Mouse (Mus musculus) midbrain, embryonic 16.5 days (tissue): ENCODE measurements around the gene Cand2. TPM values are rescaled to one million over a fixed set of nuclear protein-coding genes. Genes with fewer than 3 reads are reported as not detected.

Experiments used
- ATAC-seq: fragments of 200-750 bp; cut with Nextera tagmentation; 2 replicates; pipeline ENCODE4 v1.8.0; 2017; ENCODE audit warnings: moderate TSS enrichment
- H3K27ac ChIP-seq: fragments of 300-500 bp; sonication (generic); 2 replicates; pipeline ENCODE4 v1.5.1; 2014; ENCODE audit warnings: mild to moderate bottlenecking, low read length, mixed read lengths
- H3K27me3 ChIP-seq: fragments of 300-500 bp; sonication (generic); 2 replicates; pipeline ENCODE4 v1.6.1; 2014; ENCODE audit warnings: low read depth, low read length, mixed read lengths; ENCODE audit not compliant: control insufficient read depth, insufficient read depth
- H3K36me3 ChIP-seq: fragments of 300-500 bp; sonication (generic); 2 replicates; pipeline ENCODE4 v1.6.1; 2014; ENCODE audit warnings: mild to moderate bottlenecking, low read length, moderate library complexity, mixed read lengths; ENCODE audit not compliant: control insufficient read depth, insufficient read depth
- H3K4me1 ChIP-seq: fragments of 300-500 bp; sonication (generic); 2 replicates; pipeline ENCODE4 v1.6.1; 2014; ENCODE audit warnings: mild to moderate bottlenecking, low read length, mixed read lengths; ENCODE audit not compliant: control insufficient read depth, insufficient read depth
- H3K4me2 ChIP-seq: fragments of 300-500 bp; sonication (generic); 2 replicates; pipeline ENCODE4 v1.6.1; 2014; ENCODE audit warnings: mild to moderate bottlenecking, low read length, mixed read lengths
- H3K4me3 ChIP-seq: fragments of 300-500 bp; sonication (generic); 2 replicates; pipeline ENCODE4 v1.5.1; 2014; ENCODE audit warnings: low read depth, mild to moderate bottlenecking, low read length, moderate library complexity, mixed read lengths
- H3K9ac ChIP-seq: fragments of 300-500 bp; sonication (generic); 2 replicates; pipeline ENCODE4 v1.6.1; 2014; ENCODE audit warnings: low read depth, low read length, mixed read lengths
- H3K9me3 ChIP-seq: fragments of 300-500 bp; sonication (generic); replicated peaks from 2 replicates; pipeline ENCODE4 v1.6.1; 2014; ENCODE audit warnings: mild to moderate bottlenecking, low read length, mixed read lengths; ENCODE audit not compliant: control insufficient read depth, poor library complexity, severe bottlenecking
- WGBS: fragments of 180-500 bp; shearing (Covaris S2); extraction: QIAGEN DNeasy Blood & Tissue Kit; methylation state at CpG from one replicate; pipeline ENCODE4 v1.1.7; 2014; 5-methylcytosine and 5-hydroxymethylcytosine counted together
- polyA plus RNA-seq: library from polyadenylated mRNA; unstranded; fragments of >200 nt; fragmentation: Nextera tagmentation; extraction: Ambion mirVana; gene quantifications from 2 replicates; pipeline ENCODE4 v1.2.1, GENCODE M21; 2015

Gene Cand2
- polyA plus RNA-seq: 9.8 and 10.3 TPM in 2 replicates

- Histone ChIP-seq H3K4me2 (peak within 1 kb of the TSS; percentile 60), H3K27ac (peak within 1 kb of the TSS; percentile 57), H3K9me3 (no peaks in the 10 kb centered on the region), H3K27me3 (no peaks in the 10 kb centered on the region), H3K36me3 (no peaks in the 10 kb centered on the region), H3K9ac (peak within 1 kb of the TSS; percentile 82), H3K4me3 (peak within 1 kb of the TSS; percentile 62), H3K4me1 (peaks cover 23% of the 10 kb centered on the region)
- WGBS: 2% methylated on average over 15 of the region's 28 CpGs
- peak; percentile 85 for ATAC-seq
Observed at GRCm38 (mm10) chr6:115774501-115774921, at the start of gene Cand2. Cand2 (plus strand) TSS chr6:115774538.

GRCm38 (mm10) chr6:115727108-115727507 lies 47.2 kb upstream of the Cand2 start:
- WGBS: 91% methylated on average over 1 of the region's 1 CpGs
- no peaks in the 10 kb centered on the region for H3K4me1 ChIP-seq
- H3K27ac ChIP-seq: no peak overlapping the region
- H3K9me3 ChIP-seq: no peaks in the 10 kb centered on the region
- H3K4me2 ChIP-seq: no peak overlapping the region
- ATAC-seq: no peak
- H3K9ac ChIP-seq: no peak overlapping the region
- no peak overlapping the region for H3K4me3 ChIP-seq
- no peaks in the 10 kb centered on the region for H3K27me3 ChIP-seq
- no peaks in the 10 kb centered on the region for H3K36me3 ChIP-seq

DNA sequence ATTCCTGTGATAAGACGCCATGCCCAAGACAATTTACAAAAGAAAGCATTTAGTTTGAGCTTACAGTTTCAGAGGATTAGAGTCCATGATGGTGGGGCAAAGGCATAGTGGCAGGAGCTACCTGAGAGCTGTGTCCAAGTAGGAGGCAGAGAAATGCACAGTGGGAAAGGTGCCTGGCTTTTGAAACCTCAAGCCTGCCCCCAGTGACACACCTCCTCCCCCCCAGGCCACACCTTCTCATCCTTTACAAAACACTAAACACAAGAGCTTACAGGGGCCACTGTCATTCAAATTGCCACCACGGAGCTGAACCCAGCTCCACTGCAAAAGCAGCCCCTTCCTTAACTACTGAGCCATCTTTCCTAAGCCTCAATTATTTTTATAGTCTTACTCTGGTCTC lies 46.8 kb upstream of the Cand2 start:
- no peak overlapping the region for H3K4me3 ChIP-seq
- no peaks in the 10 kb centered on the region for H3K9me3 ChIP-seq
- WGBS: 52% methylated on average over 2 of the region's 2 CpGs
- H3K27ac ChIP-seq: no peak overlapping the region
- no peaks in the 10 kb centered on the region for H3K36me3 ChIP-seq
- no peaks in the 10 kb centered on the region for H3K4me1 ChIP-seq
- H3K9ac ChIP-seq: no peak overlapping the region
- H3K4me2 ChIP-seq: no peak overlapping the region
- H3K27me3 ChIP-seq: no peaks in the 10 kb centered on the region
- no peak for ATAC-seq

DNA sequence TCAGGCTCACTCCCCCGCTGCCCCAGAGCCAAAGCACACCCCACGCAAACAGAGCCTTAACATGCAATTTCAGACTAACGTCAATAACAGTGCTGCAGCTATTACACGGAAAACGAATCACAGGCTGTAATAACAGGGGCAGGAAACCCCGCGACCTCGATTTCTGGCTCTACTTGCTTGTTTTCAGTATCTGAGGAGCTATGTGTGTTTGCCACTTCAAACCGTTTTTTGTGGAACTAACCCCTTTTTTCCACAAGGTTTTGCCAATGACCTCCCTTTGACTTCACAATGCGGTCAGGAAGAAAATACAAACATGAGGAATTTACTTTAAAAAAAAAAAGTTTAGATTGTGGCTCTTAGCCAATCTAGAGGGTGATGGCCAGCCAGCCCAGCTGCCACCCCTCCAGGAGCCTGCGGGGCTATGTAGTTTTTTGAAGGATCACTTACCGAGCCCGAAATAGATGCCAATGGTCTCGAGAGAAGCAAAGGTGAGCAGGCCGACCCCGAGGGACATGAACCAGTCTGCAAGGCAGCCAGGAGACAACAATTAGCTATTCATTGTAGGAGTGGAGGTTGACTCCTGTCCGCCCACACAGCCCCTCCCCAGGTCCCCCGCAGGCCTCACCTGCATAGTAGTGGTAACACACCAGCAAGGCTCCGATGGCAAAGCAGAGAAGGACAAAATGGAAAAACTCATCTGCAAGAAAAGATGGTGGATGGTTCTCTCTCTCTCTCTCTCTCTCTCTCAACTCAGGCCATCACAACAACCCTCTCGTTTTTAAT lies 43.6 kb upstream of the Cand2 start:
- ATAC-seq: no peak
- Histone ChIP-seq H3K4me2 (no peak overlapping the region), H3K36me3 (no peaks in the 10 kb centered on the region), H3K4me1 (no peaks in the 10 kb centered on the region), H3K9ac (no peak overlapping the region), H3K4me3 (no peak overlapping the region), H3K27ac (no peak overlapping the region), H3K27me3 (no peaks in the 10 kb centered on the region), H3K9me3 (peaks cover 3% of the 10 kb centered on the region; the same call in 1 of the 2 replicates)
- WGBS: 78% methylated on average over 20 of the region's 20 CpGs

DNA sequence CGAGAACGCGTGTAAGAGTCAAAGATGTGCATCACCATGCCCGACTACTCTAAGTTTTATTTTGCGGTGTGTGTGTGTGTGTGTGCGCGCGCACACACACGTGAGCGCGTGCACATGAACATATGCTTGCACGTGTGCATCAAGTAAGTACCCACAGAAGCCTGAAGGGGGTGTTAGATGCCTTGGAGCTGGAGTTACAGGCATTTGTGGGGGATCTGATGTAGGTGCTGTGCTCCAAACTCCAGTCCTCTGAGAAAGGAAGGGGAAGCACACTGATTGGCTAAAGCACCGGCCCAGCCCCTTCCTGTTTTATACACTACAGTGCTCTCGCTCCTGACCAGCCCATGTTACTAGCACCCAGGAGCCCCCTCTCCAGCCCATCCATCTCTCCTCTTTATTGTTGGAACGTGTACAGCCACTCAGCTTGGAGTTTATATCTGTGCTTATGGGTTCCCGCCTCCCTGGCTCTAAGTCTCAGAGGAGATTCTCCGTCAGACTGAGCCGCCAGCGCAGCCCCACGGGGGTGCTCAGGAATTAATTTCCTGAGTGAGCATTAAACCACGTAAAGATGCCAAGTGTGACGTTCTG lies 41.9 kb upstream of the Cand2 start:
- 78% methylated on average over 22 of the region's 22 CpGs for WGBS

DNA sequence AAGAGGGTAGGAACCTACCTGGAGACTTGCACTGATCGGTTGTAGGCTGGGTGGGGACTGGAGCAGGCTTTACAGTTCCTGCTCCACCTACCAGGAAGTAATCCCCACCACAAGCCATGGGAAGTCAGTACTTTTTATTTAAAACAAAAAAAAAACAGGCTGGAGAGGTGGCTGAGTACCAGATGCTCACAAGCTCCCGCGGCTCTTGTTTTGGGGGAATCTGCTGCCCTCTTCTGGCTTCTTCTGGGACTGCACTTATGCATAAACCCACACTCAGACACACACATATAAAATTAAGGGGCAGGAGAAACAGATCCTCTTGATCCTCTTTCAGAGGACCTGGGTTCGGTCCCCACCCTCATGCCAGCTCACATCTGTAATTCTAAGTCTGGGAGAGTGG lies 39.4 kb upstream of the Cand2 start:
- 69% methylated on average over 4 of the region's 4 CpGs for WGBS
- Histone ChIP-seq H3K27me3 (no peaks in the 10 kb centered on the region), H3K9me3 (peaks cover 3% of the 10 kb centered on the region; the same call in 1 of the 2 replicates), H3K36me3 (no peaks in the 10 kb centered on the region), H3K4me2 (no peak overlapping the region), H3K4me1 (no peaks in the 10 kb centered on the region), H3K9ac (no peak overlapping the region), H3K4me3 (no peak overlapping the region), H3K27ac (no peak overlapping the region)
- ATAC-seq: no peak

More for the DNA sequence above, 41.9 kb upstream of the Cand2 start:
- H3K4me1 ChIP-seq: no peaks in the 10 kb centered on the region
- H3K4me3 ChIP-seq: no peak overlapping the region
- H3K9ac ChIP-seq: no peak overlapping the region
- H3K36me3 ChIP-seq: no peaks in the 10 kb centered on the region
- H3K27me3 ChIP-seq: no peaks in the 10 kb centered on the region
- no peak overlapping the region for H3K27ac ChIP-seq
- no peak overlapping the region for H3K4me2 ChIP-seq
- no peak for ATAC-seq
- peaks cover 3% of the 10 kb centered on the region; the same call in 1 of the 2 replicates for H3K9me3 ChIP-seq

DNA sequence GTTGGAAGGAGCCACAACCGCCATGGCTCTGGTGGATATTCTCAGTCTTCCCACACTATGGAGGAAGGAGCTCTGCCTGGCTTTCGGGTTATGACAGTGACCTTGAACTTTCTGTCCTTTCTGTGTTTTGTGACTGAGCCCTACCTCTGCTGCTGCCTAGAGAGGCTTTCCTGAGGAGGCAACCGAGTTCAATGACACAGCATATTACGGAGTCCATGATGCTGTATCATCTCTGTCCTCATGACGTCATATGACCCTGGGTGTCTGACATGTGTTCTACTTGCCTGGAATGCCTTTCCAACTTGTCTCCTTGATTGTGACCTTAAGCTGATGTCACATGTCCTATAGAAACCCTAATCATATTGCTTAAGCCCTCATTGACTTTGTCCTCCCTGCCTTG lies 35.3 kb upstream of the Cand2 start:
- WGBS: 89% methylated on average over 5 of the region's 5 CpGs
- Histone ChIP-seq H3K9me3 (peaks cover 3% of the 10 kb centered on the region; the same call in 1 of the 2 replicates), H3K27me3 (no peaks in the 10 kb centered on the region), H3K4me3 (no peak overlapping the region), H3K4me2 (no peak overlapping the region), H3K27ac (no peak overlapping the region), H3K9ac (no peak overlapping the region), H3K4me1 (no peaks in the 10 kb centered on the region), H3K36me3 (no peaks in the 10 kb centered on the region)
- ATAC-seq: no peak

- no peak overlapping the region for H3K27ac ChIP-seq
- no peaks in the 10 kb centered on the region for H3K9me3 ChIP-seq
- no peaks in the 10 kb centered on the region for H3K27me3 ChIP-seq
- ATAC-seq: no peak
- 9% methylated on average over 1 of the region's 1 CpGs for WGBS
- H3K36me3 ChIP-seq: no peaks in the 10 kb centered on the region
- no peaks in the 10 kb centered on the region for H3K4me1 ChIP-seq
- H3K9ac ChIP-seq: no peak overlapping the region
- H3K4me3 ChIP-seq: no peak overlapping the region
- no peak overlapping the region for H3K4me2 ChIP-seq
Observed at GRCm38 (mm10) chr6:115743569-115743968, 30.8 kb upstream of the Cand2 start.

DNA sequence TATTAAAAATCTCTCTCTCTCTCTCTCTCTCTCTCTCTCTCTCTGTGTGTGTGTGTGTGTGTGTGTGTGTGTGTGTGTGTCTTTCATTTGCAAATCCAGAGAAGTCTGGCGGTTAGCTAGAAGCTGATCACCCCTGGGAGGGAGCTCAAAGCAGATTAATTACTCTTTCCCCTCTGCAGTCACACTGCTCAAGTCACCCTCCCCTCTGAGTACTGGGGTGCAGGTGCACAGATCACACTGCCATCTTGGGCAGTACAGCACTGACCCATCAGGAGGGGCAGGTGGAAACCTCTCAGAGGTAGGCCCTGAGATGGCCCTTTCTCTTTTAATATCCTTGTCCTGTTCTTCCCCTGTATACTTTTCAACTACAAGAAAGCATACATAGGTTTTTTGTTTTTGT lies 28.0 kb upstream of the Cand2 start:
- H3K4me1 ChIP-seq: no peaks in the 10 kb centered on the region
- H3K4me3 ChIP-seq: no peak overlapping the region
- H3K9me3 ChIP-seq: no peaks in the 10 kb centered on the region
- H3K27ac ChIP-seq: no peak overlapping the region
- no peaks in the 10 kb centered on the region for H3K27me3 ChIP-seq
- H3K36me3 ChIP-seq: no peaks in the 10 kb centered on the region
- ATAC-seq: no peak
- no peak overlapping the region for H3K4me2 ChIP-seq
- WGBS: 20% methylated on average over 1 of the region's 1 CpGs
- H3K9ac ChIP-seq: no peak overlapping the region
